Mouse (Mus musculus) gastrocnemius, postnatal 14 days (tissue): ENCODE data around the gene Ralb. TPM values are rescaled to one million over a fixed set of nuclear protein-coding genes. Genes with fewer than 3 reads are reported as not detected.

Source experiments
- DNase-seq: peaks from one replicate; pipeline ENCODE4 v3.0.0; 2021; ENCODE audit warnings: mixed read lengths
- intact Hi-C: fragments of 180-260 bp; cut with DNase I; formaldehyde crosslinking; loops from one replicate; pipeline ENCODE4 v1.15.1; 2025; ENCODE audit warnings: low total_unique reads
- total RNA-seq, 2 experiments: library from RNA; stranded (reverse); gene quantifications; 2 replicates each; pipeline ENCODE4 v1.2.3; 2021

Ralb gene
- total RNA-seq, 2 experiments from 2014 or later = 17.2 to 18.9 TPM

- intact Hi-C loops = no loop called here
- DNase-seq = no peak
Observed at GRCm38 (mm10) chr1:119471793-119472396, 32.7 kb downstream of the Ralb start.

GRCm38 (mm10) chr1:119463386-119463785 is 41.2 kb downstream of the Ralb start:
- intact Hi-C loops = loop anchor here (10.0 kb wide), 1 partner anchor 369 kb away; no protein-coding TSS in a partner anchor
- peak; percentile 42 for DNase-seq

GRCm38 (mm10) chr1:119460062-119460461 is 44.5 kb downstream of the Ralb start:
- intact Hi-C loops = loop anchor here (10.0 kb wide), 1 partner anchor 365 kb away; no protein-coding TSS in a partner anchor
- DNase-seq = no peak

GRCm38 (mm10) chr1:119457993-119458605 is 46.5 kb downstream of the Ralb start:
- intact Hi-C loops = no loop called here
- peak; percentile 53 for DNase-seq

- intact Hi-C loops = no loop called here
- DNase-seq = no peak
Observed at GRCm38 (mm10) chr1:119457528-119457855, 47.1 kb downstream of the Ralb start.

GRCm38 (mm10) chr1:119456671-119457527 is 47.7 kb downstream of the Ralb start:
- no peak for DNase-seq
- intact Hi-C loops = no loop called here

- intact Hi-C loops = no loop called here
- DNase-seq = peak; percentile 56
Observed at GRCm38 (mm10) chr1:119453731-119454130, 50.9 kb downstream of the Ralb start.

GRCm38 (mm10) chr1:119451417-119451816 is 53.2 kb downstream of the Ralb start:
- intact Hi-C loops = no loop called here
- DNase-seq = no peak

GRCm38 (mm10) chr1:119450651-119451345 is 53.8 kb downstream of the Ralb start:
- no peak for DNase-seq
- intact Hi-C loops = no loop called here

- DNase-seq = no peak
- intact Hi-C loops = no loop called here
Observed at GRCm38 (mm10) chr1:119446753-119447283, 57.8 kb downstream of the Ralb start.

GRCm38 (mm10) chr1:119443591-119444350 is 60.8 kb downstream of the Ralb start:
- intact Hi-C loops = no loop called here
- no peak for DNase-seq

GRCm38 (mm10) chr1:119442901-119443300 is 61.7 kb downstream of the Ralb start:
- intact Hi-C loops = no loop called here

GRCm38 (mm10) chr1:119438105-119438637 is 66.4 kb downstream of the Ralb start:
- intact Hi-C loops = no loop called here
- DNase-seq = no peak

More at GRCm38 (mm10) chr1:119442901-119443300, 61.7 kb downstream of the Ralb start:
- no peak for DNase-seq

GRCm38 (mm10) chr1:119437401-119437800 is 67.2 kb downstream of the Ralb start:
- intact Hi-C loops = no loop called here
- DNase-seq = no peak

GRCm38 (mm10) chr1:119424141-119424860 is 80.3 kb downstream of the Ralb start:
- intact Hi-C loops = loop anchor here (5.0 kb wide), 1 partner anchor 337 kb away; no protein-coding TSS in a partner anchor
- DNase-seq = no peak

- DNase-seq = peak; percentile 44
- intact Hi-C loops = loop anchor here (5.0 kb wide), 1 partner anchor 336 kb away; no protein-coding TSS in a partner anchor
Observed at GRCm38 (mm10) chr1:119423510-119423909, 81.1 kb downstream of the Ralb start.

- DNase-seq = no peak
- intact Hi-C loops = loop anchor here (5.0 kb wide), 1 partner anchor 335 kb away; no protein-coding TSS in a partner anchor
Observed at GRCm38 (mm10) chr1:119422460-119423015, 82.1 kb downstream of the Ralb start.
